Mouse (Mus musculus): ENCODE measurements around the gene Apom.

GRCm38 (mm10) chr17:35163326-35164081 is 31.7 kb upstream of the Apom start:
- TF ChIP-seq CTCF (IDR thresholded peaks at IDR 0.05) (no peak), EP300 (IDR thresholded peaks at IDR 0.05) (no peak)
